Mouse (Mus musculus) common myeloid progenitor, adult 5-6 weeks (primary cell): ENCODE data around the gene D11Wsu47e. TPM values are rescaled to one million over a fixed set of nuclear protein-coding genes. Genes with fewer than 3 reads are reported as not detected.
A peak's percentile ranks its signal among the peaks of the same experiment; 100 is the strongest.

ENCODE experiments used
- ATAC-seq: replicated peaks from 2 replicates; pipeline ENCODE4 v1.8.0; 2016; ENCODE audit warnings: low read depth, mild to moderate bottlenecking, moderate TSS enrichment, inconsistent platforms; ENCODE audit not compliant: poor library complexity, severe bottlenecking
- total RNA-seq: library from RNA; stranded (forward); fragments of 200-1000, 187-1606 nt; gene quantifications from 2 replicates; pipeline ENCODE4 v1.2.3, GENCODE M21; 2017

D11Wsu47e gene
- total RNA-seq, 1 experiment from 2014 or later, result 19.1 TPM

DNA sequence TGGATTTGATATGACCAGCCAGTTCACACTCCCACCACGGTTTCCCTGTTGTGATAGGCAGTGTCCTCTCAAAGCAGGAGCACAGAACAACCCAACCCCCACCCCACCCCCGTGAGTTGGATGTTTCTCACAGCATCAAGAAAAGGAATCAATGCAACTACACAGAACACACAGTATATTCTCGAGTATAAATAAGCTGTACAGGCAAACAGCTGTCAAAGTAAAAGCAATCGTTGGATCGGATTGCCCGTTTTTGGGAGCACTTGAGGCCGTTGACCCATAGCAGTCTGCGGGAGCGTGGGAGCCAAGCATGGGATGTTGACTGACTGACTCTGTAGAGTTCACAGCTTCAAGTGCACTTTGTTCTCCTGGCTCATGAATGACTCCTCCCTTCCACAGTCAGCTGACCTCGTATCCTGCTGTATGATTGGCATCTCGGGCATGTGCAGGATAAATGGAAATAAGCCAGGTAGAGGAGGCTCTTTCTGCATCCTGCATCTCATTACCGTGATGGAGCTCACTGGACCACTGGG, 13.9 kb downstream of the D11Wsu47e start:
- no peak for ATAC-seq

- ATAC-seq, result no peak
Measured at GRCm38 (mm10) chr11:113699643-113700042, 15.4 kb downstream of the D11Wsu47e start.

GRCm38 (mm10) chr11:113703758-113704157, 19.5 kb downstream of the D11Wsu47e start:
- peak; percentile 94 for ATAC-seq

- no peak for ATAC-seq
Measured at GRCm38 (mm10) chr11:113705966-113706652, 21.9 kb downstream of the D11Wsu47e start.

- ATAC-seq, result no peak
Measured at GRCm38 (mm10) chr11:113708629-113709213, 24.5 kb downstream of the D11Wsu47e start.

GRCm38 (mm10) chr11:113709272-113709671, 25.1 kb downstream of the D11Wsu47e start:
- ATAC-seq, result no peak

DNA sequence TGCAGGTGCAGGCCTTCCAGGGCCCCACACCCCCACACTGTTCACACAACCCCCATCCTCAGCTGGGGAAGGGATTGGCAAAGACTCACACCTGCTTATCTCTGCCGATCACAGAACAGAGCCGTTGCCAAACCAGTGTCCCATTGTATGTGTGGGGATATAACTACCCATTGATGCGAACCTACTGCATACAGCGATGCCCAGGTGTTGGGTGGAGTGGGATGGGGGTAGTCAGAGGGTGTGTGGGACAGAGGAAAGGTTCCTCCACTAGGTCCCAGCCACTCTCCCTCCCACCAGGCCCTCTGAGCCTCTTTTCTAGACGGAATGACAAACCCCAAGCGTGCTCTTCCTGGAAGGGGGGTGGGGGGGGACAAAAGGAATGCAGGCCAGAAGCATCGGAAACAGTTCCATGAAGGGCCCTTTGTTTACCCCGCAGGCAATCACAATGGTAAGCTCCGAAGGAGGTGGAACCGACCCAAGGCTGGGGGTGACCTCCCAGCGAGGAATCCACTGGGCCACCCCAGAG, 25.6 kb downstream of the D11Wsu47e start, which contains the start of gene Cpsf4l:
Cpsf4l (minus strand) TSS at position 287 of the 526 bp plus-strand sequence.
- no peak for ATAC-seq

DNA sequence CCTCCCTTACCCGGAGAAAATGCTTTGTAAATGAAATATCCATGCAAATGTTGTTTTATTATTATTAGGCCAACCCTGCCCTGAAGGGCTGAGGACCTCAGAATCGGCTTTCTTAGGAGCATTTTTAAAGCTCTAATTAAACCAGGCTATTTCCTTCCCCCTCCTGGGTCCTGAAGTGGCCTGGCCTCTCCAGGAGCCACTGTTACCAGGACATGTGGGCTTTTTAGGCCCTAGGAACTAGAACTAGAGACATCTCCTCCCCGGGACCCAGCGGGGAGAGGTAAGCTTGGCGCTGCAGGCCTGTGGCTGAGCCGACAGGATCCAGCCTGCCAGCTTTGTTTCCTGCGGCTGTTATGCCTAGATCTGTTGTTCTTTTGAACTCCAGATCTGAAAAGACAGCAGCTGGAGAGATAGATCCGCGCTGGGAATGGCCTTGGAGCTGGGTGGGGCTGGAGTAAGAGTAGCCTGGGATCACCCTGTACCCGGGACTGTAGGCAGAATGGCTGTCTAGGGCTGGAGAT, 26.1 kb downstream of the D11Wsu47e start:
- no peak for ATAC-seq

DNA sequence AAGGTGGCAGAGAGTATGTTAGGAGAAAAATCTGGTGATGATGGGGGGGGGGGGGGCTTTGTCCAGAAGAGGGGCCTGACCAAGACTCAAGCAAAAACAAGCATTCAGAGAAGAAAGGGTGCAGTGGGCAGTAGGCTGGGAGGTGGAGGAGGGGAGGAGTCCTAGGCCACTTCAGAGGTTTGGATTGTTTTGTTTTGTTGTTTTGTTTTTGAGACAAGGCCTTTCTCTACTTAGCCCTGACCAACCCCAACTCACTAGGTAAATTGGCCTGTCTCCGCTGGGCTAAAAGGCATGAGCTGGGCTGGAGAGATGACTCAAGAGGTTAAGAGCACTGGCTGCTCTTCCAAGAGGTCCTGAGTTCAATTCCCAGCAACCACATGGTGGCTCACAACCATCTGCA, 26.8 kb downstream of the D11Wsu47e start:
- no peak for ATAC-seq

GRCm38 (mm10) chr11:113715078-113715674, 31.0 kb downstream of the D11Wsu47e start:
- ATAC-seq, result peak; percentile 80

GRCm38 (mm10) chr11:113716132-113716531, 31.9 kb downstream of the D11Wsu47e start:
- ATAC-seq, result no peak

DNA sequence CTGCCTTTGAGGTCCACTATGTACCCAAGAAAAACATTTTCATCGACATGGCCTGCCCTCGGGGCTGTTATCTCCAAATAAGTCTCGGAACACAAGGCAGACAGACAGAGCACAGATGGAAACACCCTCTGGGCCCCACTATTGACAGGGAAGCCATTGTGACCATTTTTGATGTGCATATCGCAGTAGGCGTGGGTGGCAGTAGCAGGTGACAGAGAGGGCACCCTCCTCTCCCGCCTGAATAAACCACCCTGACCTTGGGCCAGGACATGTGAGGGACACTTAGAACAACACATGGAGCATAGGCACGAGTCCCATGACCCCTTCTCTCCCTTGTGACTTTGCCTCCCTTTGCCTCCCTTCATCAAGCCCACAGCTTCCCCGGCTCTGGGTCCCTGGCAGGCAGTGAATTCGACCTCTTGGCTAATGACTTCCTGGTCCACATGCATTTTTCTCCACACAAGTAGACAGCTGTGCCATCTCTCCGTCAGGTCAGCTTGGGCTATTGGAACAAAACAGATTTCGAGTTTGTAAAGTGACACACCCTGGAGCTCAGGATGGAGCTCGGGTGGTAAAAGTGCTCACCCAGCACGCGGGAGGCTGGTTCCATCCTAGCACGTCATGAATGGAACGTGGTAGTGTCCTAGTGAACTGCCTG, 33.7 kb downstream of the D11Wsu47e start:
- ATAC-seq, result no peak

GRCm38 (mm10) chr11:113722405-113723090, 38.3 kb downstream of the D11Wsu47e start:
- no peak for ATAC-seq

DNA sequence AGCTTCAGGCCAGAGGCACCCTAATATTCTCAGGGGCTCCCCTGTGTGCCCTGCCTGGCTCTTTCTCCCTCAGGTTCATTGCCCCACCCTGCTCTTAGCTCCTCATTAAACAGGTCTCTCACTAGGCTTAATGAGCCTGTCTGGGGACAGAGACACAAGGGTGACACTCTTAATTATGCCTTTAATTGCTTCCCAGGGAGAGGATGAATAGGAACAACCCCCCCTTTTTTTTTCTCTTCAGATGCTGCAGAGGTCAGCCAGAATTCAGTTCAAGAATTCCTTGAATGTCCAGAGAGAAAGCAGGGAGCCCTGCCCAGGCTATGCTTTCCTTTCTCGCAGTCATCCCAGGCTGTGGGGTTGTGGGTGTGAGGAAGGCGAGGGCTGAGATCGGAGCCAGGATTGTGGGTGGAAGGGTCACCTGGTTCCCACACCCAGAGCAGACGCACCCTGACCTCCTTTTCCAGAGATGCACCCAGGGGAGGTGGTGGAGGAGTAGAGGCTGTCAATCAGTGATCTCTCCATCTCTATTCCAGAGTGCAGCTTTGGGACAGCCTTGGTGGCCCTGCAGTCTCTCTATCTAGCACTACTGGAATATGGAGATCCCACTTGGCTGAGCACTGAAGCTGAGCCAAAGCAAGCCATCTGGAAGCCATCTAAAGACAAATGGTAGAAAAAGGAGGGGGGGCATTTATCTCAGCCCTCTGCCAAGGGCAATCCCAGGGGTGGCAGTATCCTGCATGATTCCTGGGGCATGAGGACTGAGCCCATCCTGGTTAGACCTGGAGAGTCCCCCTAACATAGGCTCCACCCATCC, 41.2 kb downstream of the D11Wsu47e start:
- no peak for ATAC-seq

- no peak for ATAC-seq
Measured at GRCm38 (mm10) chr11:113726994-113727888, 43.0 kb downstream of the D11Wsu47e start.

- ATAC-seq, result no peak
Measured at GRCm38 (mm10) chr11:113727992-113728391, 43.8 kb downstream of the D11Wsu47e start.

DNA sequence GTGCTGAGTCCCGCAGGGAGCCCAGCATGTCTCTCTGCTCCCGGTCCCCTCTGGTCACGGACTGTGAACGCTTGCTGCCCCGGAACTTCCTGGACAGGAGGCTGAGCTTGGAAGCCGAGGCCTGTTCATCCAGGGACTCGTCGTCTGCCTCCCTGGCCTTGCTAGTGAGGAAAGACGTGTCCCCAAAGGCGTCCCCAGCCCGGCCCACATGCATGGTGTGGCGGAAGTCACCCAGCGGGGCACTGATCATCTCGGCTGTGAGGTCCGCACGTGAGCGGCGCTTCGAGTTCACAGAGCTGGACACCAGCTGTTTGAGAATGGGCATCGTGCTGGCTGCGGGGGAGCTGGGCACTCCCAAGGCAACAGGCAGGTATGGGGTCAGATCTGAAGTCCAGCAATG, 45.0 kb downstream of the D11Wsu47e start:
- ATAC-seq, result no peak

- ATAC-seq, result no peak
Measured at GRCm38 (mm10) chr11:113729917-113730316, 45.7 kb downstream of the D11Wsu47e start.
